Mouse (Mus musculus) hindbrain, embryonic 14.5 days (tissue): ENCODE data around the gene Olfr107. TPM values are rescaled to one million over a fixed set of nuclear protein-coding genes. Genes with fewer than 3 reads are reported as not detected.

ENCODE experiments used
- ATAC-seq: fragments of 200-750 bp; cut with Nextera tagmentation; 2 replicates; pipeline ENCODE4 v1.8.0; 2017; ENCODE audit warnings: moderate number of reproducible peaks, mild to moderate bottlenecking, moderate TSS enrichment, moderate library complexity; ENCODE audit not compliant: low FRiP score
- DNase-seq: peaks from one replicate; pipeline ENCODE4 v3.0.0-alpha.2; 2015; ENCODE audit warnings: low spot score
- H3K27ac ChIP-seq: fragments of 300-500 bp; sonication (generic); 2 replicates; pipeline ENCODE4 v1.5.1; 2014; ENCODE audit warnings: mild to moderate bottlenecking, moderate library complexity
- H3K27me3 ChIP-seq: fragments of 300-500 bp; sonication (generic); 2 replicates; pipeline ENCODE4 v1.6.1; 2014; ENCODE audit warnings: mild to moderate bottlenecking, low read length, mixed read lengths; ENCODE audit not compliant: control insufficient read depth, insufficient read depth
- H3K36me3 ChIP-seq: fragments of 300-500 bp; sonication (generic); replicated peaks from 2 replicates; pipeline ENCODE4 v1.6.1; 2014; ENCODE audit not compliant: control insufficient read depth, insufficient read depth
- H3K4me1 ChIP-seq: fragments of 300-500 bp; sonication (generic); replicated peaks from 2 replicates; pipeline ENCODE4 v1.6.1; 2014; ENCODE audit warnings: antibody characterized with exemption, low read length, mixed read lengths; ENCODE audit not compliant: control insufficient read depth, insufficient read depth
- H3K4me2 ChIP-seq: fragments of 300-500 bp; sonication (generic); replicated peaks from 2 replicates; pipeline ENCODE4 v1.6.1; 2014; ENCODE audit warnings: mild to moderate bottlenecking, moderate library complexity
- H3K4me3 ChIP-seq: fragments of 300-500 bp; sonication (generic); replicated peaks from 2 replicates; pipeline ENCODE4 v1.5.1; 2014; ENCODE audit warnings: mild to moderate bottlenecking, low read length
- H3K9ac ChIP-seq: fragments of 300-500 bp; sonication (generic); 2 replicates; pipeline ENCODE4 v1.6.1; 2014
- H3K9me3 ChIP-seq: fragments of 300-500 bp; sonication (generic); 2 replicates; pipeline ENCODE4 v1.6.1; 2016; ENCODE audit warnings: low read length; ENCODE audit not compliant: control insufficient read depth
- WGBS: fragments of 180-500 bp; shearing (Covaris S2); extraction: QIAGEN DNeasy Blood & Tissue Kit; methylation state at CpG from one replicate; pipeline ENCODE4 v1.1.7; 2014; 5-methylcytosine and 5-hydroxymethylcytosine counted together
- polyA plus RNA-seq: library from polyadenylated mRNA; unstranded; fragments of >200 nt; fragmentation: Nextera tagmentation; extraction: Ambion mirVana; gene quantifications from 2 replicates; pipeline ENCODE4 v1.2.1, GENCODE M21; 2014

Olfr107 gene
- polyA plus RNA-seq = not detected in 2 replicates

- Histone ChIP-seq H3K27ac (no peak within 1 kb of the TSS), H3K27me3 (no peaks in the 10 kb centered on the region), H3K4me1 (no peaks in the 10 kb centered on the region), H3K9me3 (no peaks in the 10 kb centered on the region), H3K36me3 (no peaks in the 10 kb centered on the region), H3K4me2 (no peak within 1 kb of the TSS), H3K4me3 (no peak within 1 kb of the TSS), H3K9ac (no peak within 1 kb of the TSS)
- DNase-seq (no peak), ATAC-seq (no peak)
- WGBS = 78% methylated on average over 3 of the region's 3 CpGs
These were observed at the start of gene Olfr107 for GRCm38 (mm10) chr17:37398926-37399325. TSS of gene Olfr107 (plus strand) at chr17:37399226.

GRCm38 (mm10) chr17:37359282-37359681 is 39.7 kb upstream of the Olfr107 start, which contains the start of gene Olfr104-ps:
TSS of gene Olfr104-ps (plus strand) at chr17:37359582.
- Histone ChIP-seq H3K27ac (no peak within 1 kb of the TSS), H3K4me2 (no peak within 1 kb of the TSS), H3K9me3 (no peaks in the 10 kb centered on the region), H3K4me3 (no peak within 1 kb of the TSS), H3K4me1 (no peaks in the 10 kb centered on the region), H3K9ac (no peak within 1 kb of the TSS), H3K36me3 (no peaks in the 10 kb centered on the region), H3K27me3 (no peaks in the 10 kb centered on the region)
- ATAC-seq (no peak), DNase-seq (no peak)

GRCm38 (mm10) chr17:37378733-37379132 is 20.3 kb upstream of the Olfr107 start, which contains the start of gene Olfr105-ps:
TSS of gene Olfr105-ps (plus strand) at chr17:37379033.
- H3K27me3 ChIP-seq = no peaks in the 10 kb centered on the region
- H3K36me3 ChIP-seq = no peaks in the 10 kb centered on the region
- no peaks in the 10 kb centered on the region for H3K4me1 ChIP-seq
- DNase-seq (no peak), ATAC-seq (no peak)
- H3K9me3 ChIP-seq = no peaks in the 10 kb centered on the region
- H3K9ac ChIP-seq = no peak within 1 kb of the TSS
- H3K4me2 ChIP-seq = no peak within 1 kb of the TSS
- no peak within 1 kb of the TSS for H3K27ac ChIP-seq
- H3K4me3 ChIP-seq = no peak within 1 kb of the TSS

GRCm38 (mm10) chr17:37390093-37390492 is 8.9 kb upstream of the Olfr107 start, which contains the start of gene Olfr106-ps:
TSS of gene Olfr106-ps (plus strand) at chr17:37390393.
- 70% methylated on average over 1 of the region's 1 CpGs for WGBS
- H3K36me3 ChIP-seq = no peaks in the 10 kb centered on the region
- H3K9me3 ChIP-seq = 0 out of 2 replicates have a peak, but pooled peaks cover 4% of the 10 kb centered on the region
- no peaks in the 10 kb centered on the region for H3K4me1 ChIP-seq
- DNase-seq (no peak), ATAC-seq (no peak)
- H3K9ac ChIP-seq = no peak within 1 kb of the TSS
- no peak within 1 kb of the TSS for H3K4me2 ChIP-seq
- H3K4me3 ChIP-seq = no peak within 1 kb of the TSS
- H3K27me3 ChIP-seq = no peaks in the 10 kb centered on the region
- H3K27ac ChIP-seq = no peak within 1 kb of the TSS

GRCm38 (mm10) chr17:37413380-37413779 is 14.4 kb downstream of the Olfr107 start:
- H3K27me3 ChIP-seq = no peaks in the 10 kb centered on the region

GRCm38 (mm10) chr17:37445180-37445579 is 46.2 kb downstream of the Olfr107 start, which contains the start of gene Olfr108:
TSS of gene Olfr108 (plus strand) at chr17:37445480.
- no peak within 1 kb of the TSS for H3K4me2 ChIP-seq
- no peaks in the 10 kb centered on the region for H3K4me1 ChIP-seq
- H3K27ac ChIP-seq = no peak within 1 kb of the TSS
- ATAC-seq = no peak
- H3K36me3 ChIP-seq = no peaks in the 10 kb centered on the region
- H3K9me3 ChIP-seq = no peaks in the 10 kb centered on the region
- no peak for DNase-seq
- no peak within 1 kb of the TSS for H3K9ac ChIP-seq
- H3K27me3 ChIP-seq = no peaks in the 10 kb centered on the region
- H3K4me3 ChIP-seq = no peak within 1 kb of the TSS
- WGBS = 88% methylated on average over 1 of the region's 1 CpGs

More at GRCm38 (mm10) chr17:37413380-37413779, 14.4 kb downstream of the Olfr107 start:
- Histone ChIP-seq H3K9ac (no peak overlapping the region), H3K4me2 (no peak overlapping the region), H3K27ac (no peak overlapping the region), H3K9me3 (no peaks in the 10 kb centered on the region), H3K36me3 (no peaks in the 10 kb centered on the region), H3K4me1 (no peaks in the 10 kb centered on the region), H3K4me3 (no peak overlapping the region)
- DNase-seq (no peak), ATAC-seq (no peak)

Other genes with a start within 250 kb of the Olfr107 start
- gene Olfr93, start 237.7 kb upstream of the Olfr107 start, polyA plus RNA-seq = not detected in 2 replicates
- not detected in 2 replicates for gene Ubd, start 205.3 kb upstream of the Olfr107 start, polyA plus RNA-seq
- gene Olfr94, start 198.2 kb upstream of the Olfr107 start, polyA plus RNA-seq = 0.21 TPM in 1 of 2 replicates, not detected in the other
- not detected in 2 replicates for gene Olfr95, start 186.1 kb upstream of the Olfr107 start, polyA plus RNA-seq
- not detected in 2 replicates for gene Olfr96, start 179.1 kb upstream of the Olfr107 start, polyA plus RNA-seq
- gene Olfr97, start 161.9 kb upstream of the Olfr107 start, polyA plus RNA-seq = not detected in 2 replicates
- gene Olfr98, start 135.5 kb upstream of the Olfr107 start, polyA plus RNA-seq = not detected in 2 replicates
- gene H2-M3, start 129.0 kb upstream of the Olfr107 start, polyA plus RNA-seq = 0.90 and 1.8 TPM in 2 replicates
- not detected in 2 replicates for gene Olfr99, start 115.8 kb upstream of the Olfr107 start, polyA plus RNA-seq
- not detected in 2 replicates for gene Olfr101, start 94.9 kb upstream of the Olfr107 start, polyA plus RNA-seq
- not detected in 2 replicates for gene Olfr102, start 82.2 kb upstream of the Olfr107 start, polyA plus RNA-seq
- not detected in 2 replicates for gene Olfr103, start 59.5 kb upstream of the Olfr107 start, polyA plus RNA-seq
- not detected in 2 replicates for gene Olfr104-ps, start 39.6 kb upstream of the Olfr107 start, polyA plus RNA-seq
- gene Olfr105-ps, start 20.2 kb upstream of the Olfr107 start, polyA plus RNA-seq = not detected in 2 replicates
- gene Olfr106-ps, start 8.8 kb upstream of the Olfr107 start, polyA plus RNA-seq = not detected in 2 replicates
- gene Olfr108, start 46.3 kb downstream of the Olfr107 start, polyA plus RNA-seq = not detected in 2 replicates
- not detected in 2 replicates for gene Olfr109, start 59.7 kb downstream of the Olfr107 start, polyA plus RNA-seq
- not detected in 2 replicates for gene H2-M2, start 84.3 kb downstream of the Olfr107 start, polyA plus RNA-seq
- gene Olfr110, start 93.2 kb downstream of the Olfr107 start, polyA plus RNA-seq = not detected in 2 replicates
- not detected in 2 replicates for gene Olfr111, start 108.8 kb downstream of the Olfr107 start, polyA plus RNA-seq
- gene Olfr112, start 170.2 kb downstream of the Olfr107 start, polyA plus RNA-seq = not detected in 2 replicates
- gene Olfr113, start 178.4 kb downstream of the Olfr107 start, polyA plus RNA-seq = not detected in 2 replicates
- gene Olfr114, start 193.5 kb downstream of the Olfr107 start, polyA plus RNA-seq = not detected in 2 replicates
- not detected in 2 replicates for gene Olfr115, start 227.9 kb downstream of the Olfr107 start, polyA plus RNA-seq
- not detected in 2 replicates for gene Olfr116, start 228.0 kb downstream of the Olfr107 start, polyA plus RNA-seq